Mouse (Mus musculus): ENCODE results near the gene Spint2. TPM values are rescaled to one million over a fixed set of nuclear protein-coding genes. Genes with fewer than 3 reads are reported as not detected.
"Not testable (repeated sequence)": the region's sequence is repeated elsewhere in the genome, so short reads cannot be mapped to it uniquely, and the experiment has no call there.

Spint2 gene
- polyA plus RNA-seq, 1 experiment from 2014 or later = 27.0 TPM

- ATAC-seq (ENCODE audit: insufficient read depth, low FRiP score, low TSS enrichment) (no peak), DNase-seq (ENCODE audit: low spot score) (no peak)
- Histone ChIP-seq H3K9me3 (ENCODE audit: control insufficient read depth, low read length) (no peaks in the 10 kb centered on the region), H3K27ac (ENCODE audit: low read depth, low read length) (no peak overlapping the region), H3K4me2 (ENCODE audit: low read depth) (no peak overlapping the region), H3K36me3 (ENCODE audit: control insufficient read depth, insufficient read depth, low read length) (peaks cover 3% of the 10 kb centered on the region), H3K9ac (ENCODE audit: low read length) (no peak overlapping the region), H3K4me3 (ENCODE audit: low read depth, low read length) (no peak overlapping the region), H3K27me3 (ENCODE audit: control insufficient read depth, insufficient read depth, low read length) (peaks cover 6% of the 10 kb centered on the region; the same call in 1 of the 2 replicates), H3K4me1 (ENCODE audit: control insufficient read depth, insufficient read depth, low read length) (no peaks in the 10 kb centered on the region)
- WGBS = 86% methylated on average over 5 of the region's 5 CpGs
Observed at GRCm38 (mm10) chr7:29246015-29246414, 35.7 kb downstream of the Spint2 start.

DNA sequence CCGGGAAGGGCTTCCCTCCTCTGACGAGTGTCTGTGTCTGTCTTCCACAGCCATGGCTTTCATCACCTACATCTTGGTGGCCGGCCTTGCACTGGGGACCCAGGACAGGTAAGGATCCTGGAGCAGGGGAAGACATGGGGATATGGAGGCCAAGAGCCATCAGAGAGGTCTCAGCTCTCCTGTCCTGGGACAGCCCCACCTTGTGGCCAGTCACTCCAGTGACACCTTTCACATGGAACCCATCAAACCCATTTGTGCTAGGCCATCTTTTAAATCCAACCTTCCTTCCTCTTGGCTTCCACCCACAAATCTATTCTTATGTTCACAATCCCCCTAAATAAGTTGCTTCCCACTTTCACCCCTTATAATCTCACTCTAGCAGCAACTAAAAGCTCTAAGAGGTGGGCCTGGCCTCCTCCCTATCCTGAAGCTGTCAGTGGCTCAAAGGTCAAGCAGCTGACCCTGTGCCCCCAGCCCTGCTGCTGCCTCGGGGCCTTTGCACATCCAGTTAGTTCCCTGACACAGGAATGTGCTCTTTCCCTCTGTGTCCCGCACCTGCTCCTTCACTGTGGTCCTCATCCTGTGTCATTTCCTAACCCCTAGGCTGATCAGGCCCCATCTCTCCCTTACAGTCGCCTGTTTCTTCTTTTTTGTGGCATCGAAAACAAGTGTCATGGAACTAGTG lies 36.8 kb downstream of the Spint2 start:
- H3K4me3 ChIP-seq (ENCODE audit: low read depth, low read length) = no peak overlapping the region
- DNase-seq (ENCODE audit: low spot score) (no peak), ATAC-seq (ENCODE audit: insufficient read depth, low FRiP score, low TSS enrichment) (no peak)
- H3K36me3 ChIP-seq (ENCODE audit: control insufficient read depth, insufficient read depth, low read length) = peaks cover 3% of the 10 kb centered on the region
- H3K9me3 ChIP-seq (ENCODE audit: control insufficient read depth, low read length) = no peaks in the 10 kb centered on the region
- WGBS = 88% methylated on average over 7 of the region's 7 CpGs
- no peaks in the 10 kb centered on the region for H3K4me1 ChIP-seq (ENCODE audit: control insufficient read depth, insufficient read depth, low read length)
- no peak overlapping the region for H3K9ac ChIP-seq (ENCODE audit: low read length)
- peaks cover 6% of the 10 kb centered on the region; the same call in 1 of the 2 replicates for H3K27me3 ChIP-seq (ENCODE audit: control insufficient read depth, insufficient read depth, low read length)
- no peak overlapping the region for H3K27ac ChIP-seq (ENCODE audit: low read depth, low read length)
- no peak overlapping the region for H3K4me2 ChIP-seq (ENCODE audit: low read depth)

- Histone ChIP-seq H3K4me3 (ENCODE audit: low read depth, low read length) (peak within 1 kb of the TSS; percentile 67), H3K9ac (ENCODE audit: low read length) (peak within 1 kb of the TSS; percentile 67), H3K9me3 (ENCODE audit: control insufficient read depth, low read length) (no peaks in the 10 kb centered on the region), H3K27me3 (ENCODE audit: control insufficient read depth, insufficient read depth, low read length) (no peaks in the 10 kb centered on the region; the same call in 1 of the 2 replicates), H3K36me3 (ENCODE audit: control insufficient read depth, insufficient read depth, low read length) (no peaks in the 10 kb centered on the region), H3K4me2 (ENCODE audit: low read depth) (peak within 1 kb of the TSS; percentile 49), H3K4me1 (ENCODE audit: control insufficient read depth, insufficient read depth, low read length) (no peaks in the 10 kb centered on the region), H3K27ac (ENCODE audit: low read depth, low read length) (peak within 1 kb of the TSS; percentile 70)
- peak; percentile 99 for DNase-seq (ENCODE audit: low spot score)
- under 1% methylated on average over 60 of the region's 60 CpGs for WGBS
- ATAC-seq (ENCODE audit: insufficient read depth, low FRiP score, low TSS enrichment) = peak; percentile 98
Observed at GRCm38 (mm10) chr7:29238019-29238967, 43.4 kb downstream of the Spint2 start, which contains the start of gene Yif1b. Gene Yif1b, plus strand, starts transcription at chr7:29238329.

- peak overlapping the region; percentile 47 for H3K4me2 ChIP-seq (ENCODE audit: low read depth)
- not testable (repeated sequence) for H3K27me3 ChIP-seq (ENCODE audit: control insufficient read depth, insufficient read depth, low read length)
Observed at GRCm38 (mm10) chr7:29237596-29237995, 44.1 kb downstream of the Spint2 start.

GRCm38 (mm10) chr7:29236593-29236992 lies 45.1 kb downstream of the Spint2 start:
- Histone ChIP-seq H3K36me3 (ENCODE audit: control insufficient read depth, insufficient read depth, low read length) (no peaks in the 10 kb centered on the region), H3K4me2 (ENCODE audit: low read depth) (no peak overlapping the region), H3K27ac (ENCODE audit: low read depth, low read length) (no peak overlapping the region), H3K9me3 (ENCODE audit: control insufficient read depth, low read length) (no peaks in the 10 kb centered on the region), H3K9ac (ENCODE audit: low read length) (no peak overlapping the region), H3K27me3 (ENCODE audit: control insufficient read depth, insufficient read depth, low read length) (peaks cover 17% of the 10 kb centered on the region), H3K4me3 (ENCODE audit: low read depth, low read length) (no peak overlapping the region), H3K4me1 (ENCODE audit: control insufficient read depth, insufficient read depth, low read length) (no peaks in the 10 kb centered on the region)
- ATAC-seq (ENCODE audit: insufficient read depth, low FRiP score, low TSS enrichment) (no peak), DNase-seq (ENCODE audit: low spot score) (no peak)
- 81% methylated on average over 4 of the region's 4 CpGs for WGBS

More at GRCm38 (mm10) chr7:29237596-29237995, 44.1 kb downstream of the Spint2 start:
- ATAC-seq (ENCODE audit: insufficient read depth, low FRiP score, low TSS enrichment) = 0 out of 2 replicates have a peak, but pooled peaks have one; percentile 37
- H3K4me1 ChIP-seq (ENCODE audit: control insufficient read depth, insufficient read depth, low read length); DNase-seq (ENCODE audit: low spot score); H3K9me3 ChIP-seq (ENCODE audit: control insufficient read depth, low read length); H3K36me3 ChIP-seq (ENCODE audit: control insufficient read depth, insufficient read depth, low read length): not testable (repeated sequence)
- peak overlapping the region; percentile 39 for H3K9ac ChIP-seq (ENCODE audit: low read length)
- WGBS = 30% methylated on average over 6 of the region's 6 CpGs
- peak overlapping the region; percentile 70 for H3K27ac ChIP-seq (ENCODE audit: low read depth, low read length)
- H3K4me3 ChIP-seq (ENCODE audit: low read depth, low read length) = peak overlapping the region; percentile 67

- ATAC-seq (ENCODE audit: insufficient read depth, low FRiP score, low TSS enrichment) (no peak), DNase-seq (ENCODE audit: low spot score) (no peak)
- H3K4me2 ChIP-seq (ENCODE audit: low read depth) = no peak overlapping the region
- H3K9me3 ChIP-seq (ENCODE audit: control insufficient read depth, low read length) = no peaks in the 10 kb centered on the region
- no peaks in the 10 kb centered on the region for H3K4me1 ChIP-seq (ENCODE audit: control insufficient read depth, insufficient read depth, low read length)
- H3K4me3 ChIP-seq (ENCODE audit: low read depth, low read length) = no peak overlapping the region
- peaks cover 22% of the 10 kb centered on the region for H3K27me3 ChIP-seq (ENCODE audit: control insufficient read depth, insufficient read depth, low read length)
- WGBS = 71% methylated on average over 5 of the region's 5 CpGs
- H3K9ac ChIP-seq (ENCODE audit: low read length) = no peak overlapping the region
- no peak overlapping the region for H3K27ac ChIP-seq (ENCODE audit: low read depth, low read length)
- no peaks in the 10 kb centered on the region for H3K36me3 ChIP-seq (ENCODE audit: control insufficient read depth, insufficient read depth, low read length)
Observed at GRCm38 (mm10) chr7:29234661-29235060, 47.1 kb downstream of the Spint2 start.

DNA sequence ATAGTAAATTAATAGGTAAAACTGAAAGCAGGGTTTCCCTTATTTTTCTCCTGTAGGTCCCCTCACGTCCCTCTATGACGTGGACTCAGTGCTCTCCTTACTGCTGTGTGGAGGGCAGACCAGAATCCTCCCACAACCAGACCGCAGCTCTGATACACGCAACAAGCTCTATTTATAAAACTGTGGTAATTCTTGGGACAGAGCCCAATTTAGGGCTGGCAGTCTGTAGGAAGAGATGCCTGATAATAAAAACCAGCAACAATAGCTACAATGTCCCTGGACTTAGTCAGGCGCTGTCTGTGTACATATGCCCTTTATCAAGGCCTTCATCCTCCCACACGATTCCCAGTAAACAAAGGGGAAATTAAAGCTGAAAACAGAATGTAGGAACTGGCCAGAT lies 48.0 kb downstream of the Spint2 start:
- no peak for DNase-seq (ENCODE audit: low spot score)

GRCm38 (mm10) chr7:29232247-29233013 lies 49.3 kb downstream of the Spint2 start, which contains the start of gene Kcnk6:
Gene Kcnk6, minus strand, starts transcription at chr7:29232515.
- WGBS = 2% methylated on average over 61 of the region's 62 CpGs
- H3K27me3 ChIP-seq (ENCODE audit: control insufficient read depth, insufficient read depth, low read length) = peaks cover 22% of the 10 kb centered on the region

More for the DNA sequence above, 48.0 kb downstream of the Spint2 start:
- Histone ChIP-seq H3K9me3 (ENCODE audit: control insufficient read depth, low read length) (no peaks in the 10 kb centered on the region), H3K4me3 (ENCODE audit: low read depth, low read length) (no peak overlapping the region), H3K4me2 (ENCODE audit: low read depth) (no peak overlapping the region), H3K4me1 (ENCODE audit: control insufficient read depth, insufficient read depth, low read length) (no peaks in the 10 kb centered on the region), H3K27me3 (ENCODE audit: control insufficient read depth, insufficient read depth, low read length) (peaks cover 22% of the 10 kb centered on the region), H3K9ac (ENCODE audit: low read length) (no peak overlapping the region), H3K27ac (ENCODE audit: low read depth, low read length) (no peak overlapping the region), H3K36me3 (ENCODE audit: control insufficient read depth, insufficient read depth, low read length) (no peaks in the 10 kb centered on the region)
- ATAC-seq (ENCODE audit: insufficient read depth, low FRiP score, low TSS enrichment) = no peak
- WGBS = 84% methylated on average over 6 of the region's 6 CpGs

More at GRCm38 (mm10) chr7:29232247-29233013, 49.3 kb downstream of the Spint2 start, which contains the start of gene Kcnk6:
- Histone ChIP-seq H3K36me3 (ENCODE audit: control insufficient read depth, insufficient read depth, low read length) (no peaks in the 10 kb centered on the region), H3K27ac (ENCODE audit: low read depth, low read length) (no peak within 1 kb of the TSS), H3K4me2 (ENCODE audit: low read depth) (peak within 1 kb of the TSS; percentile 77), H3K9ac (ENCODE audit: low read length) (peak within 1 kb of the TSS; percentile 48), H3K4me1 (ENCODE audit: control insufficient read depth, insufficient read depth, low read length) (no peaks in the 10 kb centered on the region), H3K9me3 (ENCODE audit: control insufficient read depth, low read length) (no peaks in the 10 kb centered on the region), H3K4me3 (ENCODE audit: low read depth, low read length) (peak within 1 kb of the TSS; percentile 46)
- DNase-seq (ENCODE audit: low spot score) (no peak), ATAC-seq (ENCODE audit: insufficient read depth, low FRiP score, low TSS enrichment) (no peak)
